Mouse (Mus musculus) kidney, postnatal 14 days (tissue): ENCODE data around the gene Galr2.
A peak's percentile ranks its signal among the peaks of the same experiment; 100 is the strongest.
"Not testable (repeated sequence)": the region's sequence is repeated elsewhere in the genome, so short reads cannot be mapped to it uniquely, and the experiment has no call there.

Experiments used
- DNase-seq: peaks from one replicate; pipeline ENCODE4 v3.0.0; 2022; ENCODE audit warnings: mixed read lengths

Galr2 gene

DNA sequence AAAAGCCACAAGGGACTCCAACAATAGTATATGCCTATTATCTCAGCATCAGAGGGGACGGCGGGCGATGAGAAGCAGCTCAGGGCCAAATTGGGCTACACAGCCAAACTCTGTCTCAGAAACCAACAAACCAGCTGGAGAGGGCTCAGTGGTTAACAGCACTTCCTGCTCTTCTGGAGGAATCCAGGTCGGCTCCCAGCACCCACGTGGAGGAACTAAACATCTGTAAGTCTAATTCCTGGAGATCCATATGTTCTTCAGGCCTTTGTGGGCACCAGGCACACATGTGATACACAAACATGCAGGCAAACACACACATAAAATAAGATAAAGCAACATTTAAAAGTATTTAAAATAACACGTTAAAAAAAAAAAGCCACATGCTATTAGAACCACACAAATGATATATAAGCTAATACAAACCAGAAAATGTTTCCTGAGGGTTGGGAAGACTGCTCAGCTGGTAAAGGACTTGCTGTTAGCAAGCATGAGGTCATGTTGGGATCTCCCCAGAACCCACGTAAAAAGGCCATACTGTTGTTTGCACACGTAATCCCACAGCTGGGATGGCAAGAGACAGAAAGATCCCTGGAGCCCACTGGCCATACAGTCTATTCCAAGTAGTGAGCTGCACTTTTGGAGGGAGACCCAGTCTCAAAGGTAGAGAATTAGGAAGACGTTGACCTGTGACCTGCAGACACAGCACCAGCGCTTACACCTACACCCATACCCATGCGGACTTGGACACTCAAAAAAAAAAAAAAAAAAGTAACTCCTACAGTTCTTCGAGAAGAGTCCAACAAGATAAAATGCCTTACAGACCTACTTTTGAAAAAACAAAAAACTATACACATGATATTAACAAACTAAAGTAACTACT, 7.9 kb upstream of the Galr2 start:
- no peak for DNase-seq

GRCm38 (mm10) chr11:116273469-116274044, 7.2 kb upstream of the Galr2 start:
- no peak for DNase-seq

- peak; percentile 96 for DNase-seq
Measured at GRCm38 (mm10) chr11:116274045-116274666, 6.6 kb upstream of the Galr2 start, which contains the start of gene Srp68. Gene Srp68, minus strand, starts transcription at chr11:116274217.

DNA sequence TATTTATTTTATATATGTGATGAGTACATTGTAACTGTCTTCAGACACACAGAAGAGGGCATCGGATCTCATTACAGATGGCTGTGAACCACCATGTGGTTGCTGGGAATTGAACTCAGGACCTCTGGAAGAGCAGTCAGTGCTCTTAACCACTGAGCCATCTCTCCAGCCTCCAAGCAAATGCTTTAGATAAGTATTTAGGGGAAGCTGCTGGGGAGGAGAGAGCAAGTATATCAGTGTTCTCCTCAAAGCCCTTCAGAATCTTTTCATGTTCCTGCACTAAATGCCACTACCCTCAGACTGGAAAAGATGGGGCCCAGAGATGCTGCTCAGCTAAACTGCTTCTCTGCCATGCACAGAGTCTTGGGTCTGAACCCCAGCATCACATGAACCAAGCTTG, 3.6 kb upstream of the Galr2 start:
- not testable (repeated sequence) for DNase-seq

GRCm38 (mm10) chr11:116281671-116282070, 932 bp downstream of the Galr2 start:
- DNase-seq = no peak

DNA sequence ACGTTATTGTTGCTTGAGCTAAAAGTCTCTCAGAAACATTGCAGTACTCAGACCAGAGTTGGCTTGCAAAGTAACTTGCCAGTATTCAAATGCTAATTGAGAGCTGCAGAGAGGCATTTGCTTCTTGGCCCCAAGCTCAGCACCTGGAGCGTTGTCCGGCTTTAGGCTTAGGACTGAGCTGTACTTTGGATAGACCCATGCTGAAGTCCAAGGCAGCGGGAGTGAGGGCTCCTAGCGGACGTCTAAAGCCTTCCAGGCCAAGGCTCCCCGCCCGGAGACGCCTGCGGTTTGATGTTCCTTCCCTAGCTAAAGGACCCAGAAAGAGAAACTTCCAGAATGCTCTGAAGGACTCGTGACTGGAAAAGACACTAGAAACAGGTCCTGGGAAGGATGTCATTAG, 1.4 kb downstream of the Galr2 start:
- DNase-seq = peak; percentile 40

GRCm38 (mm10) chr11:116282912-116283521, 2.3 kb downstream of the Galr2 start:
- no peak for DNase-seq

GRCm38 (mm10) chr11:116283982-116284381, 3.2 kb downstream of the Galr2 start:
- DNase-seq = no peak

- peak; percentile 72 for DNase-seq
Measured at GRCm38 (mm10) chr11:116285770-116286191, 5.0 kb downstream of the Galr2 start.

DNA sequence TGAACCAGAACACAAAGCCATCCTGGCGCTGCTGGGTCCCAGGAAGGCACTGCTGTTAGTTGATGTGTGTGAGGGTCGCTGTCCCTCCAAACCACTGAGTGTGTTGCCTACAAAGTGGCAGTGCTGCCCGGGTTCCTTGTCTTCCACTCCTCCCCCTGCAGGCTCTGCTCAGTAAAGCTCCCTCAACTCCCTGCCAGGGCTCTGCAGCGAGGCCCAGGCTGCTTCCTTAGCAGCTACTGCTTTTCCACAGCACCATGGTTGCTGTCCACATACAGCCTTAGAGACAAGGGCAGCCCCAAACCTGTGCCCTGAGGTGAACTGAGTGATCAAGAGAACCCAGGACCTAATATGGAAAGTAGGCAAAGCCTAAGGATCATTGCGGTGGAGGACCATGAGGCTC, 6.6 kb downstream of the Galr2 start:
- DNase-seq = no peak

- DNase-seq = peak; percentile 43
Measured at GRCm38 (mm10) chr11:116290556-116290955, 9.8 kb downstream of the Galr2 start.

DNA sequence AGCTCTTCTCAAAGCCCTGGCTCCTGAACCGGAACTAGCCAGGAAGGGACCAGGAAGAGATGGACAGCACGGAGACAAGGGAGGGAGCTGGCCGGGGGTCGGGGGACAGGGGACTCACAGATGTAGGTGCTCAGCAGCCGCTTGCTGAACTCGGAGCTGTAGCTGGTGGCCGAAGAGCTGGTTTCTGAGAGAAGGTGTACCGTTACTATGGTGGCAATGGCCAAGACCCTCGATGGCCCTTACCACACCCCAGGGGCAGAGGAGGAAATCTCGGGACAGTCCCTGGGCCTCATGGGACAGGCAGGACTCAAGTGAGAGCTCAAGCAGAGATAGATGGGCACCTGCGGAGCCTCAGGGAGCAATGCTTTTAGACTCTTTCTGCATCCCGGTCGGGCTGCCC, 11.7 kb downstream of the Galr2 start:
- DNase-seq = no peak

GRCm38 (mm10) chr11:116293538-116294137, 12.9 kb downstream of the Galr2 start:
- no peak for DNase-seq

- DNase-seq = peak; percentile 78
Measured at GRCm38 (mm10) chr11:116294319-116294718, 13.6 kb downstream of the Galr2 start.

- no peak for DNase-seq
Measured at GRCm38 (mm10) chr11:116296191-116296734, 15.5 kb downstream of the Galr2 start.

DNA sequence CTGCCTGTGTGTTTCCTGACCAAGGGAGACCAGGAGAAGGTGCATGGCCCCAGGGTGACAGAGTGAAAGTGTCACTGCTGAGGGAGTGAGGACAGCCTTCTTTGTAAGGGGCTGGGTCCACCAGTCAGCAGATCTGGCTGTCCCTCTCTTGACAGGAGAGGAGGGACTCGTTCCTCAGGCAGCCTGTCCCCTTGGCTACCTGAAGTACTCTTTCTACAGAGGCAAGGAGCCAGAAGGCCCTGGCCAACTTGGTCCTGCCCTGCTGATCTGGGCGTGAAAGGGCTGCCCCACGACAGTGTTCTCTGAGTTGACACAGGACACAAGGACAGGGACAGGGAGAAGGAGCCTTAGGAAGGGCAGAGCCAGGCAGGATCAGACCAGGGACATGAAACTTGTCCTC, 16.3 kb downstream of the Galr2 start:
- no peak for DNase-seq

DNA sequence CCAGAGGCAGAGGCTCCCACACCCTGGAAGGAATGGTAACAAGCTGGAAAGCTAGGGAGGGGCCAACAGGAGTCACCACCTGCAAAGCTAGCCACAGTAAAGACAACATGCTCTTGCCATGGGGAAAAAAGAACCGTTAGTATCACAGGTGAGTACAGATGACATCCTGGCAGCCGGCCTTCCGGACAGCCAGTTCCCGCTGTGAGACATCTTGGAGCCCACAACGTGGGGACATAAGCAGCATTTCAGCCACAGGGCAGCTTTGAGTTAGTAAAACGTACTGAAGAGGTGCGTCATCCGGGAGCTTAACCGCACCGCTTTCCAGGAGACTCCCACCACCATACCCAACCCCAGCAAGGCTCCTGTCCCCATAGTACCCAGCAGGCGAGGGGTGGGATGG, 17.5 kb downstream of the Galr2 start:
- no peak for DNase-seq

- DNase-seq = no peak
Measured at GRCm38 (mm10) chr11:116298621-116299020, 17.9 kb downstream of the Galr2 start.

GRCm38 (mm10) chr11:116305423-116305822, 24.7 kb downstream of the Galr2 start:
- no peak for DNase-seq

GRCm38 (mm10) chr11:116306126-116306982, 25.6 kb downstream of the Galr2 start:
- DNase-seq = peak; percentile 96

GRCm38 (mm10) chr11:116307019-116307725, 26.4 kb downstream of the Galr2 start, which contains the start of gene Exoc7:
Gene Exoc7, minus strand, starts transcription at chr11:116307233.
- DNase-seq = no peak
